13 mouse cellular contexts compared by ENCODE assay signal in the genomic region with DNA sequence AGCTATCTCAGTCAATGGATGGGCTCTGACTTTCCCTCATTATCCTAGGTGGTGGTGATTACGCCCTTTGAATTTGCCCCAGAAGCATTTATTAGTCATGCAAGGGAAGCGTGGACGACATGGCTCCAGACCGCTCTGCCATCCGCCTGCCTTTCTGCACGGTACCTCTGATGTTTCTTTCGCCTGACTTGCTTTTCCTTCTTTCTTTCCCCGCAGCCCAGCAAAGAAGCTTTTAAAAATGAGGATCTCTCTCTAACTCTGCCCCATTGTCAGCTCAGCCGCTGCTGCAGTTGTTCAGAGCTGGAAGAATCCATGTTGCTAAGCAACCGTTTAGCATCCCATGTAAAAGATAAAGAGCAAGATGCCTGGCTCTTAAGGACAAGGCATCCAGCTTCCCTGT.
DNase-seq lines count a peak whose midpoint lies in the region; ATAC-seq lines count a peak whose summit lies in the region.
"Had no signal": no experiment of that assay in that cellular context is flagged by ENCODE, and none has a peak within 500 bp of the region (broad histone marks: within the 10 kb centered on the region; RNA-seq: fewer than 3 reads in every experiment).

No protein-coding gene starts in this region.

- 28% methylated on average over 10 of the region's 10 CpGs for WGBS in embryonic facial prominence, embryonic 10.5 days
- 17% methylated on average over 10 of the region's 10 CpGs for WGBS in hindbrain, embryonic 15.5 days
- 20% methylated on average over 10 of the region's 10 CpGs for WGBS in neural tube, embryonic 11.5 days
- 43% methylated on average over 10 of the region's 10 CpGs for WGBS in kidney, embryonic 14.5 days

- 0 out of 2 replicates have a peak overlapping the region, but pooled peaks have one; percentile 31 for H3K4me3 ChIP-seq in embryonic facial prominence, embryonic 10.5 days
- peak overlapping the region; percentile 24 for H3K4me3 ChIP-seq in hindbrain, embryonic 15.5 days
- H3K4me3 ChIP-seq in neural tube, embryonic 11.5 days (ENCODE audit: low read depth, low read length): no peak overlapping the region
- no peak overlapping the region for H3K4me3 ChIP-seq in kidney, embryonic 14.5 days (ENCODE audit: low read length)
- H3K4me3 ChIP-seq: erythroblast, embryonic 14.5 days had no signal

- peak overlapping the region; percentile 48; the same call in 1 of the 2 replicates for H3K27ac ChIP-seq in embryonic facial prominence, embryonic 10.5 days (replicated peaks)
- H3K27ac ChIP-seq in hindbrain, embryonic 15.5 days (replicated peaks): peak overlapping the region; percentile 83
- no peak overlapping the region for H3K27ac ChIP-seq in neural tube, embryonic 11.5 days (ENCODE audit: low read depth, low read length)
- no peak overlapping the region for H3K27ac ChIP-seq in kidney, embryonic 14.5 days (ENCODE audit: low read depth, low read length)
- H3K27ac ChIP-seq: liver, embryonic 14.5 days had no signal

- H3K4me2 ChIP-seq in hindbrain, embryonic 15.5 days: peak overlapping the region; percentile 52
- no peak overlapping the region; the same call in 1 of the 2 replicates for H3K4me2 ChIP-seq in neural tube, embryonic 11.5 days (ENCODE audit: low read depth)
- no peak overlapping the region for H3K4me2 ChIP-seq in kidney, embryonic 14.5 days (replicated peaks; ENCODE audit: low read depth, low read length)

- ATAC-seq in hindbrain, embryonic 15.5 days (ENCODE audit: low FRiP score, low read depth): peak; percentile 86
- peak; percentile 87 for ATAC-seq in neural tube, embryonic 11.5 days (ENCODE audit: insufficient read depth, low FRiP score, low TSS enrichment)
- ATAC-seq in kidney, embryonic 14.5 days (ENCODE audit: low FRiP score, low TSS enrichment): no peak

- no peaks in the 10 kb centered on the region for H3K9me3 ChIP-seq in embryonic facial prominence, embryonic 10.5 days
- H3K9me3 ChIP-seq in hindbrain, embryonic 15.5 days: no peaks in the 10 kb centered on the region
- no peaks in the 10 kb centered on the region for H3K9me3 ChIP-seq in neural tube, embryonic 11.5 days (ENCODE audit: control insufficient read depth, low read length)
- H3K9me3 ChIP-seq in kidney, embryonic 14.5 days (ENCODE audit: control insufficient read depth, low read length): no peaks in the 10 kb centered on the region

- H3K27me3 ChIP-seq in embryonic facial prominence, embryonic 10.5 days (replicated peaks; ENCODE audit: low read depth, poor library complexity, severe bottlenecking): no peaks in the 10 kb centered on the region; the same call in 1 of the 2 replicates
- no peaks in the 10 kb centered on the region for H3K27me3 ChIP-seq in hindbrain, embryonic 15.5 days
- H3K27me3 ChIP-seq in neural tube, embryonic 11.5 days (ENCODE audit: control insufficient read depth, insufficient read depth, low read length): no peaks in the 10 kb centered on the region
- no peaks in the 10 kb centered on the region for H3K27me3 ChIP-seq in kidney, embryonic 14.5 days (ENCODE audit: control insufficient read depth, insufficient read depth, low read length)

- intact Hi-C loops in heart, postnatal 14 days (cut with DNase I): no loop called here

- DNase-seq in ZHBTc4 (ENCODE audit: low read depth, low spot score): peak; percentile 52
- peak; percentile 23 for DNase-seq in embryonic facial prominence, embryonic 10.5 days (ENCODE audit: low spot score)
- DNase-seq in neural tube, embryonic 11.5 days (ENCODE audit: low spot score): peak; percentile 70
- no peak for DNase-seq in gastrocnemius, adult 8-10 months (ENCODE audit: low spot score in 2 of 2)
- DNase-seq in testis, postnatal 10 days (ENCODE audit: low spot score): no peak
- no peak for DNase-seq in heart, postnatal 14 days
- DNase-seq: adrenal gland, postnatal 14 days; heart, postnatal 10 days; thymus, postnatal 14 days had no signal

- peaks cover 21% of the 10 kb centered on the region for H3K4me1 ChIP-seq in embryonic facial prominence, embryonic 10.5 days
- H3K4me1 ChIP-seq in hindbrain, embryonic 15.5 days (replicated peaks): peaks cover 22% of the 10 kb centered on the region
- H3K4me1 ChIP-seq in neural tube, embryonic 11.5 days (ENCODE audit: control insufficient read depth, insufficient read depth, low read length): 0 out of 2 replicates have a peak, but pooled peaks cover 2% of the 10 kb centered on the region
- H3K4me1 ChIP-seq in kidney, embryonic 14.5 days (ENCODE audit: control insufficient read depth, insufficient read depth, low read length): no peaks in the 10 kb centered on the region

- H3K9ac ChIP-seq in hindbrain, embryonic 15.5 days: peak overlapping the region; percentile 17; the same call in 1 of the 2 replicates
- H3K9ac ChIP-seq in neural tube, embryonic 11.5 days (ENCODE audit: low read length): no peak overlapping the region
- H3K9ac ChIP-seq in kidney, embryonic 14.5 days (ENCODE audit: low read depth, low read length): no peak overlapping the region
- H3K9ac ChIP-seq: liver, embryonic 14.5 days had no signal

- H3K36me3 ChIP-seq in embryonic facial prominence, embryonic 10.5 days (replicated peaks): no peaks in the 10 kb centered on the region
- no peaks in the 10 kb centered on the region for H3K36me3 ChIP-seq in hindbrain, embryonic 15.5 days
- no peaks in the 10 kb centered on the region for H3K36me3 ChIP-seq in neural tube, embryonic 11.5 days (ENCODE audit: control insufficient read depth, insufficient read depth, low read length)
- H3K36me3 ChIP-seq in kidney, embryonic 14.5 days (ENCODE audit: control insufficient read depth, insufficient read depth, low read length): no peaks in the 10 kb centered on the region

Comparison
In these comparisons a context has a peak if more than half of its experiments do, and no peak if none do; other contexts are left out.
1. DNase-seq: peak in ZHBTc4 (single experiment), embryonic facial prominence, embryonic 10.5 days (single experiment) and neural tube, embryonic 11.5 days (single experiment); none in gastrocnemius, adult 8-10 months (0 of 2), testis, postnatal 10 days (single experiment) and heart, postnatal 14 days (0 of 2).
2. H3K27ac ChIP-seq: peak in embryonic facial prominence, embryonic 10.5 days (single experiment) and hindbrain, embryonic 15.5 days (single experiment); none in neural tube, embryonic 11.5 days (single experiment) and kidney, embryonic 14.5 days (single experiment).
3. H3K4me3 ChIP-seq: peak in embryonic facial prominence, embryonic 10.5 days (single experiment) and hindbrain, embryonic 15.5 days (single experiment); none in neural tube, embryonic 11.5 days (single experiment) and kidney, embryonic 14.5 days (single experiment).